Mouse (Mus musculus): Measurements from ENCODE around the gene Slc39a1. TPM values are rescaled to one million over a fixed set of nuclear protein-coding genes. Genes with fewer than 3 reads are reported as not detected.
A peak's percentile ranks its signal among the peaks of the same experiment; 100 is the strongest.

Gene Slc39a1
- total RNA-seq, 2 experiments from 2014 or later, result 47.7 to 48.8 TPM

GRCm38 (mm10) chr3:90290602-90291001, 42.6 kb downstream of the Slc39a1 start:
- intact Hi-C loops (cut with DNase I), result loop anchor here (10.0 kb wide), 1 partner anchor 184 kb away; the partner anchor contains the start of gene Ilf2
- DNase-seq (ENCODE audit: low spot score in 2 of 2), result no peak

- intact Hi-C loops (cut with DNase I), result loop anchor here (1.0 to 10.0 kb wide), 3 partner anchors 27 to 183 kb away; partner anchors contain the start of genes Dennd4b and Ilf2
- no peak for DNase-seq (ENCODE audit: low spot score in 2 of 2)
Measured at GRCm38 (mm10) chr3:90291982-90292344, 44.0 kb downstream of the Slc39a1 start.

GRCm38 (mm10) chr3:90292345-90293275, 44.6 kb downstream of the Slc39a1 start, which contains the start of gene Gatad2b:
Gene Gatad2b, plus strand, starts transcription at chr3:90293178.
- intact Hi-C loops (cut with DNase I), result loop anchor here (1.0 to 10.0 kb wide), 3 partner anchors 27 to 182 kb away; partner anchors contain the start of genes Dennd4b and Ilf2
- DNase-seq (ENCODE audit: low spot score in 2 of 2), result peak; percentile 99 to 100

DNA sequence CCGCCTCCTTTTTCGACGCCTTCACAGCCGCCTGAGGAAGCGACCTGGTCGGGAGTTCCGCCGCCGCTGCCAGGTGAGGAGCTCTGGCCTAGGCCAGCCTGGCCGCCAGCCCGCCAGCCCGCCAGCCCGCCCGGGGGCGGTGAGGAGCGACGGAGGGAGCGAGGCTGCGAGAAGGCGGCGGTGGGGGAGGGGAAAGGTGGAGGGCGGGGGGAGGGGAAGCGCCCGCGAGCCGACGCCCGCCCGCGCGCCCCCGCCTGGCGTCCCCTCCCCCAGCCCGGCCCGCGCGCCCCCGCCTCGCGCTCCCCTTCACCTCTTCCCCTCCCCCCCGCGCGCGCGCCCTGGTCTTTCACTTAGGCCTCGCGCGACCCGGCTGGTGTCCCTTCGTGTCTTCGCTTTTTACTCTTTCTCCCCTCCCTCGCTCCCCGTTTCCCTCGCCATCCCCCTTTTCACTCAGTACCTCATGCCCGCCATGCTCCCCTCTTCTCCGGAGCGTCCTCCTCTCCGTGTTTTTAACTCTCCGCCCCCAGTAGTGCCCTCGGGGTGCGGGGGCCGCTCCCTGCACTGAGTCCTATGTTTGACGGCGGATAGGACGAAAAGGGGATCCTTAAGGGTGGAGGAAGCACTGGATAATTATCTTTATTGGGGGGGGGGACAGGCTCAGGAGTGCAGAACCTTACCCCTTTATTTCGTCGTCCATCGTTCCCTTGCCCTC, 45.5 kb downstream of the Slc39a1 start:
- DNase-seq (ENCODE audit: low spot score in 2 of 2), result peak; percentile 28 to 35
- intact Hi-C loops (cut with DNase I), result loop anchor here (2.0 to 10.0 kb wide), 2 partner anchors 77 to 181 kb away; partner anchors contain the start of gene Ilf2

DNA sequence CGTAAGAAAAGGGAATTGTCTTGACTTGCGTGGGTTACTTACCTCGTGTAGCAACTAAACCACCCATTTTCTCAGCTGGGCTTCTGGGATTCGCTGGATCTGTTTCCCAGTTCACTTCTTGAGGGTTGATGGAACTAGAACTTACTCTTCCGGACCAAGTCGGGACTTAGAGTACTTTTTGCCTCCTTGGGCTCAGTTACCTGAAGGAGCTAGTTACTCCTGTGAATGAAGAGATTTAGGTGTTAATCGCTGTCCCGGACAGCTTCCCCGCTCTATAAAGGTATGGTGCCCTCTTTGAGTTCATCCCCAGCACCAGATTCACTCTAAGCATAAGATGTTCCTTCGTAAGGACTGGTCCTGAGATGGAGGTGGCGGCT, 46.1 kb downstream of the Slc39a1 start:
- intact Hi-C loops (cut with DNase I), result loop anchor here (10.0 kb wide), 1 partner anchor 181 kb away; the partner anchor contains the start of gene Ilf2

DNA sequence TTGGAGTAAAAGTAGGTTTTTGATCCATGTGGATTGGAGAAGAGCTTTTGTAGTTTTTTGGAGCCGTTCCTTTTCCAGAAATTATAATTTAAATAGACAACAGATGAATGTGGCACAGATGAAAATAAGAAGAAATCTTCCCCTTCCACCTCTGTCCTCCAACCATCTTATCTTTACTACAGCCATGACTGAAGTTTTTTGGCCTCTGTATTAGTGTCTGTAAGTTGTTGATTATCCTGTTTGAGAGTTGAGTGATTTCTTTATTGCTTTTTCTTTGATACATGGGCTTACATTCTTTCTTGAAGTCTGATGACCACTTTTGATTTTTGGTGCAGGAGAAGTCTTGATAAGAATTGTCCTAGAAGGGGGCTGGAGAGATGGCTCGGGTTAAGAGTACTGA, 46.7 kb downstream of the Slc39a1 start:
- intact Hi-C loops (cut with DNase I), result loop anchor here (10.0 kb wide), 1 partner anchor 180 kb away; the partner anchor contains the start of gene Ilf2
- no peak for DNase-seq (ENCODE audit: low spot score in 2 of 2)

More for the DNA sequence above, 46.1 kb downstream of the Slc39a1 start:
- DNase-seq (ENCODE audit: low spot score in 2 of 2), result peak in 1 of 2 experiments; percentile 23

Small RNAs within 50 kb of the gene (microRNA-seq; reads per million reads assigned to microRNA genes)
- gene Mir7012, result 0 to 0.99 reads per million in 2 experiments

Other genes starting within 250 kb of the Slc39a1 start
- gene Hax1, start 249.4 kb upstream of the Slc39a1 start, total RNA-seq (2021), result 100 to 1,000 TPM in 1 of 2 experiments, 10 to 100 TPM in 1; 99.7 to 104 TPM
- gene 4933434E20Rik, start 196.5 kb upstream of the Slc39a1 start, total RNA-seq (2021), result 10 to 100 TPM; 84.3 to 87.2 TPM
- gene Ubap2l, start 195.5 kb upstream of the Slc39a1 start, total RNA-seq (2021), result 100 to 1,000 TPM; 182 to 205 TPM
- gene Tpm3, start 175.5 kb upstream of the Slc39a1 start, total RNA-seq (2021), result 100 to 1,000 TPM; 190 to 191 TPM
- under 1 TPM; 0.27 to 0.46 TPM for gene Nup210l, start 144.0 kb upstream of the Slc39a1 start, total RNA-seq (2021)
- gene Rps27, start 34.5 kb upstream of the Slc39a1 start, total RNA-seq (2021), result 100 to 1,000 TPM; 768 to 783 TPM
- gene Rab13, start 34.5 kb upstream of the Slc39a1 start, total RNA-seq (2021), result 1 to 10 TPM; 6.0 to 8.0 TPM
- 10 to 100 TPM; 43.2 to 44.7 TPM for gene Jtb, start 16.6 kb upstream of the Slc39a1 start, total RNA-seq (2021)
- not detected for gene Creb3l4, start 4.7 kb upstream of the Slc39a1 start, total RNA-seq (2021)
- gene Crtc2, start 6.0 kb downstream of the Slc39a1 start, total RNA-seq (2021), result 10 to 100 TPM; 25.8 to 30.7 TPM
- gene Dennd4b, start 17.0 kb downstream of the Slc39a1 start, total RNA-seq (2021), result 10 to 100 TPM; 30.5 to 33.4 TPM
- 10 to 100 TPM; 88.3 to 97.4 TPM for gene Gatad2b, start 45.0 kb downstream of the Slc39a1 start, total RNA-seq (2021)
- 1 to 10 TPM; 7.2 to 8.1 TPM for gene Slc27a3, start 141.8 kb downstream of the Slc39a1 start, total RNA-seq (2021)
- gene Ints3, start 185.4 kb downstream of the Slc39a1 start, total RNA-seq (2021), result 10 to 100 TPM; 64.3 to 70.2 TPM
- gene Npr1, start 217.7 kb downstream of the Slc39a1 start, total RNA-seq (2021), result 1 to 10 TPM; 3.0 to 3.1 TPM
- gene Ilf2, start 228.0 kb downstream of the Slc39a1 start, total RNA-seq (2021), result 10 to 100 TPM; 81.2 to 84.6 TPM
- 10 to 100 TPM; 46.6 to 52.8 TPM for gene Snapin, start 242.9 kb downstream of the Slc39a1 start, total RNA-seq (2021)

All from left cerebral cortex, postnatal 25 days (tissue).